Mouse (Mus musculus): ENCODE measurements around the gene Cdc42ep2. TPM values are rescaled to one million over a fixed set of nuclear protein-coding genes. Genes with fewer than 3 reads are reported as not detected.

The Cdc42ep2 gene
- polyA plus RNA-seq, 1 experiment from 2014 or later, result 12.4 TPM

DNA sequence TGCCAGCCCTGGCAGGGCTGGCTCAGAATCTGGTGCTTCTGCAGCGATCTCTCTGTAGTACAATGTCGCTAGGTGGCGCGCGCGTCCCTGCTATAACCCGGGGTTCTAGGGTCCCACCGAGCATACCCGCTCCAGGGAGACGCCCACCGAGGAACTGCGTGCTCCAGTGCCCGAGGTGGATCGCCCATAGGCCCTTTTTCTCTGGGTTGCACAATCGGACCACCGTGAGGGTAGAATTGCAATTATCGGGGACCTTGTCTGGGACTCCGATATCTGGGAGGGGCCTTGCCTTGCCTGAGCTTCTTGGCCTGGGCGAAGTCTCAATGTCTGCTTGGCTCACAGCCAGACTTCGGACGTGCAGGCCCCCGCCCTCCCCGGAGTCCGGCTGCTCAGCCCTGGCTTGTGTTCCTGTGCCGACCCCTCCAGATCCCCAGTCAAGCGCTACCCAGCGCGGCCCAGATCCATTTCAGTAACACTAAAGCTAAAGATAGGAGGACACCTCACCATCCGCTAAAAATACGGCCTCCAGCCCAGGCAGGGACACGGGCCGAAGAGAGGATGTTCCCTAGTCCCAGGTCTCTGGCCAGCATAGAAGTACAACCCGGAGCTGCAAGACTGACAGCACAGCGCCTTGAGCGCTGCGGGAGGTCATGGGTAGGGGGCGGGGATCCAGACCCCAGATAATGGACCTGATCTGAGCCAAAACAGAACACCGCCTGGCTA is 465 bp downstream of the Cdc42ep2 start:
- Histone ChIP-seq H3K4me3 (replicated peaks; ENCODE audit: low read length) (peak overlapping the region; percentile 68), H3K4me2 (ENCODE audit: low read length) (peak overlapping the region; percentile 74), H3K9ac (replicated peaks; ENCODE audit: low read depth, low read length) (peak overlapping the region; percentile 66), H3K36me3 (ENCODE audit: control insufficient read depth, insufficient read depth) (no peaks in the 10 kb centered on the region), H3K27me3 (replicated peaks; ENCODE audit: control insufficient read depth, insufficient read depth, low read length) (0 out of 2 replicates have a peak, but pooled peaks cover 2% of the 10 kb centered on the region), H3K9me3 (ENCODE audit: control insufficient read depth, low read length) (no peaks in the 10 kb centered on the region), H3K4me1 (replicated peaks; ENCODE audit: control insufficient read depth, insufficient read depth, low read length) (peaks cover 22% of the 10 kb centered on the region; the same call in 1 of the 2 replicates), H3K27ac (ENCODE audit: low read length) (peak overlapping the region; percentile 60)
- WGBS, result under 1% methylated on average over 38 of the region's 38 CpGs
- ATAC-seq, result peak; percentile 89

- H3K27me3 ChIP-seq (replicated peaks; ENCODE audit: control insufficient read depth, insufficient read depth, low read length), result 0 out of 2 replicates have a peak, but pooled peaks cover 2% of the 10 kb centered on the region
- 95% methylated on average over 3 of the region's 3 CpGs for WGBS
- ATAC-seq, result no peak
- peaks cover 22% of the 10 kb centered on the region; the same call in 1 of the 2 replicates for H3K4me1 ChIP-seq (replicated peaks; ENCODE audit: control insufficient read depth, insufficient read depth, low read length)
- H3K4me3 ChIP-seq (replicated peaks; ENCODE audit: low read length), result no peak overlapping the region
- no peaks in the 10 kb centered on the region for H3K36me3 ChIP-seq (ENCODE audit: control insufficient read depth, insufficient read depth)
- H3K4me2 ChIP-seq (ENCODE audit: low read length), result no peak overlapping the region
- H3K27ac ChIP-seq (ENCODE audit: low read length), result no peak overlapping the region
- H3K9me3 ChIP-seq (ENCODE audit: control insufficient read depth, low read length), result no peaks in the 10 kb centered on the region
- no peak overlapping the region for H3K9ac ChIP-seq (replicated peaks; ENCODE audit: low read depth, low read length)
These were observed 1.7 kb downstream of the Cdc42ep2 start for GRCm38 (mm10) chr19:5922963-5923362.

- Histone ChIP-seq H3K9ac (replicated peaks; ENCODE audit: low read depth, low read length) (no peak overlapping the region), H3K4me3 (replicated peaks; ENCODE audit: low read length) (no peak overlapping the region), H3K9me3 (ENCODE audit: control insufficient read depth, low read length) (no peaks in the 10 kb centered on the region), H3K36me3 (ENCODE audit: control insufficient read depth, insufficient read depth) (peaks cover 3% of the 10 kb centered on the region; the same call in 1 of the 2 replicates), H3K27ac (ENCODE audit: low read length) (no peak overlapping the region), H3K27me3 (replicated peaks; ENCODE audit: control insufficient read depth, insufficient read depth, low read length) (0 out of 2 replicates have a peak, but pooled peaks cover 2% of the 10 kb centered on the region), H3K4me1 (replicated peaks; ENCODE audit: control insufficient read depth, insufficient read depth, low read length) (peaks cover 22% of the 10 kb centered on the region; the same call in 1 of the 2 replicates), H3K4me2 (ENCODE audit: low read length) (no peak overlapping the region)
- ATAC-seq, result no peak
- whole genome bisulfite sequencing, result 84% methylated on average over 15 of the region's 15 CpGs
These were observed 2.3 kb downstream of the Cdc42ep2 start for GRCm38 (mm10) chr19:5922119-5922942.

DNA sequence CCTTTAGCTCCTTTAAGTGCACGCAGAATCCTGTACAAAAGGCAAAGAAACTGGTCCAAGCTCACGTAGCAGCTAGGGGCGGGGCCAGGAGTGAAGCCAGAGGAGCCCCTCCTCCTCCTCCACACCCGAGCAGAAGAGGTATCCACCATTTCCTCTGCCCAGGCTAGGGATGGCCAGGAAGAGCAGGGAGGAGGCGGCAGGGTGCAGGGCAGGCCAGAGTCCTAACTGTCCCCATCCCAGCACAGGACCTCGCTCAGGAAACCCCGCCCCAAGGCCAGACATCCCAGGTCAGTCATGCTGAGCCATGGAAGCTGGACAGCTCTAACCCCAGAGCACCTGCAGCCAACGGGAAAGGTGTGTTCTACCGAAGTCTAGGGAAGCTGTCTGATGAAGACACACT is 2.9 kb downstream of the Cdc42ep2 start:
- no peak overlapping the region for H3K27ac ChIP-seq (ENCODE audit: low read length)
- H3K9me3 ChIP-seq (ENCODE audit: control insufficient read depth, low read length), result no peaks in the 10 kb centered on the region
- no peak for ATAC-seq
- 0 out of 2 replicates have a peak overlapping the region, but pooled peaks have one; percentile 16 for H3K4me2 ChIP-seq (ENCODE audit: low read length)
- WGBS, result 15% methylated on average over 9 of the region's 9 CpGs
- 0 out of 2 replicates have a peak, but pooled peaks cover 2% of the 10 kb centered on the region for H3K27me3 ChIP-seq (replicated peaks; ENCODE audit: control insufficient read depth, insufficient read depth, low read length)
- peaks cover 3% of the 10 kb centered on the region; the same call in 1 of the 2 replicates for H3K36me3 ChIP-seq (ENCODE audit: control insufficient read depth, insufficient read depth)
- peak overlapping the region; percentile 27; the same call in 1 of the 2 replicates for H3K9ac ChIP-seq (replicated peaks; ENCODE audit: low read depth, low read length)
- H3K4me3 ChIP-seq (replicated peaks; ENCODE audit: low read length), result no peak overlapping the region
- H3K4me1 ChIP-seq (replicated peaks; ENCODE audit: control insufficient read depth, insufficient read depth, low read length), result peaks cover 20% of the 10 kb centered on the region; the same call in 1 of the 2 replicates

- H3K4me3 ChIP-seq (replicated peaks; ENCODE audit: low read length), result peak within 1 kb of the TSS; percentile 62
- no peaks in the 10 kb centered on the region for H3K27me3 ChIP-seq (replicated peaks; ENCODE audit: control insufficient read depth, insufficient read depth, low read length)
- H3K9me3 ChIP-seq (ENCODE audit: control insufficient read depth, low read length), result no peaks in the 10 kb centered on the region
- H3K4me2 ChIP-seq (ENCODE audit: low read length), result peak within 1 kb of the TSS; percentile 81
- 24% methylated on average over 13 of the region's 13 CpGs for WGBS
- peak within 1 kb of the TSS; percentile 71 for H3K9ac ChIP-seq (replicated peaks; ENCODE audit: low read depth, low read length)
- 0 out of 2 replicates have a peak, but pooled peaks have one; percentile 7 for ATAC-seq
- peak within 1 kb of the TSS; percentile 55 for H3K27ac ChIP-seq (ENCODE audit: low read length)
- H3K4me1 ChIP-seq (replicated peaks; ENCODE audit: control insufficient read depth, insufficient read depth, low read length), result peaks cover 28% of the 10 kb centered on the region
- H3K36me3 ChIP-seq (ENCODE audit: control insufficient read depth, insufficient read depth), result peaks cover 3% of the 10 kb centered on the region; the same call in 1 of the 2 replicates
These were observed 11.5 kb downstream of the Cdc42ep2 start, which contains the start of gene Dpf2 for GRCm38 (mm10) chr19:5913007-5913719. Dpf2 (minus strand) TSS chr19:5913010.

- Histone ChIP-seq H3K36me3 (ENCODE audit: control insufficient read depth, insufficient read depth) (no peaks in the 10 kb centered on the region), H3K9ac (replicated peaks; ENCODE audit: low read depth, low read length) (peak overlapping the region; percentile 71)
These were observed 12.3 kb downstream of the Cdc42ep2 start for GRCm38 (mm10) chr19:5912103-5913006.

GRCm38 (mm10) chr19:5911430-5912102 is 13.1 kb downstream of the Cdc42ep2 start:
- Histone ChIP-seq H3K4me1 (replicated peaks; ENCODE audit: control insufficient read depth, insufficient read depth, low read length) (peaks cover 28% of the 10 kb centered on the region), H3K9me3 (ENCODE audit: control insufficient read depth, low read length) (no peaks in the 10 kb centered on the region), H3K9ac (replicated peaks; ENCODE audit: low read depth, low read length) (peak overlapping the region; percentile 71), H3K36me3 (ENCODE audit: control insufficient read depth, insufficient read depth) (no peaks in the 10 kb centered on the region), H3K27me3 (replicated peaks; ENCODE audit: control insufficient read depth, insufficient read depth, low read length) (no peaks in the 10 kb centered on the region), H3K27ac (ENCODE audit: low read length) (peak overlapping the region; percentile 55; the same call in 1 of the 2 replicates), H3K4me2 (ENCODE audit: low read length) (peak overlapping the region; percentile 81), H3K4me3 (replicated peaks; ENCODE audit: low read length) (peak overlapping the region; percentile 62)
- ATAC-seq, result no peak
- WGBS, result 4% methylated on average over 14 of the region's 14 CpGs

More at GRCm38 (mm10) chr19:5912103-5913006, 12.3 kb downstream of the Cdc42ep2 start:
- H3K4me3 ChIP-seq (replicated peaks; ENCODE audit: low read length), result peak overlapping the region; percentile 62
- H3K4me2 ChIP-seq (ENCODE audit: low read length), result peak overlapping the region; percentile 81
- WGBS, result under 1% methylated on average over 57 of the region's 59 CpGs
- H3K27ac ChIP-seq (ENCODE audit: low read length), result peak overlapping the region; percentile 55
- ATAC-seq, result peak; percentile 94
- no peaks in the 10 kb centered on the region for H3K9me3 ChIP-seq (ENCODE audit: control insufficient read depth, low read length)
- H3K4me1 ChIP-seq (replicated peaks; ENCODE audit: control insufficient read depth, insufficient read depth, low read length), result peaks cover 28% of the 10 kb centered on the region
- no peaks in the 10 kb centered on the region for H3K27me3 ChIP-seq (replicated peaks; ENCODE audit: control insufficient read depth, insufficient read depth, low read length)

All from forebrain, embryonic 16.5 days (tissue).